Mouse (Mus musculus) Patski (cell line): ENCODE measurements around the gene Odf3. TPM values are rescaled to one million over a fixed set of nuclear protein-coding genes. Genes with fewer than 3 reads are reported as not detected.

Experiments used
- ATAC-seq: fragments of 100-300 bp; one replicate; pipeline ENCODE4 v1.8.0; 2021
- CTCF ChIA-PET: fragments of 350-600 bp; sonication (Branson Sonifier 250); formaldehyde crosslinking; loops from one replicate; lab custom pipeline; 2022; ENCODE audit warnings: inconsistent platforms; lab: Charles Lee
- POLR2A ChIA-PET: fragments of 350-600 bp; sonication (Branson Sonifier 250); formaldehyde crosslinking; loops from one replicate; lab custom pipeline; 2022; ENCODE audit warnings: antibody characterized with exemption, inconsistent platforms; lab: Charles Lee
- DNase-seq: peaks from one replicate; pipeline ENCODE4 v3.0.0-alpha.2; 2011; ENCODE audit warnings: low read depth, low spot score
- H3K27me3 ChIP-seq: fragments of 371-371 bp; one replicate; pipeline ENCODE4 v1.5.1; 2021
- CTCF ChIP-seq: fragments of 100-300 bp; IDR thresholded peaks from one replicate; pipeline ENCODE4 v1.5.1; 2021
- in situ Hi-C: fragments of 300-500 bp; cut with MboI; formaldehyde crosslinking; loops from 3 replicates; pipeline ENCODE4 v1.11.1; 2018; ENCODE audit warnings: low pct_unique_long_range_greater_than_20kb, mixed read lengths
- polyA plus RNA-seq: library from polyadenylated mRNA; unstranded; gene quantifications from one replicate; pipeline ENCODE4 v1.2.3, GENCODE M21; 2021

Gene Odf3
- polyA plus RNA-seq, 1 experiment from 2014 or later, result 0.31 TPM

DNA sequence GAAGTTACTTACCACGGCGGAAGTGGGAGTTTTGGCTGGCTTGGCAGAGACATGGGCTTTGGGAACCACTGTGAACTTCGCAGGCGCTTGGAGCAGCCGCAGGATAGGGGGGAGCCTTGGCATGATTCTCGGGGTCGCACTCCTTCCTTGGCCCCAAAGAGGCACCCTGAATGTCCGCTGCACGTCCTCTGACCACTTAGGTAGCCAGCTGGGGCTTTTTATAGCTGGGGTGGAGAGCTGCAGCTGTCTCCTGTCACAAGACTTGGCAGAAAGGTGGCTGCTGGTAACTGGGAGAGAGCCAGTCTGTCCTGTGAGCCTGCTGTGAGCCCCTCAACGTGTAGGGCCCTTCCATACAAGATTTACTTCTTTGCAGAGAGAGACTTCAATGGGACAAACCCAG lies 52.6 kb downstream of the Odf3 start, which contains the start of gene Cox8b:
TSS of gene Cox8b (minus strand) at position 227 of the 400 bp plus-strand sequence.
- in situ Hi-C loops, result loop anchor here (5.0 kb wide), 1 partner anchor 58 kb away; no protein-coding TSS in a partner anchor
- POLR2A ChIA-PET, result no interaction called here

More for the DNA sequence above, 52.6 kb downstream of the Odf3 start, which contains the start of gene Cox8b:
- DNase-seq (no peak), ATAC-seq (no peak)
- TF ChIP-seq CTCF, result no peak
- CTCF ChIA-PET, result no interaction called here
- no peaks in the 10 kb centered on the region for H3K27me3 ChIP-seq

Other genes with a start within 250 kb of the Odf3 start
- not detected for gene Olfr46, start 246.5 kb upstream of the Odf3 start, polyA plus RNA-seq
- gene Olfr61, start 218.8 kb upstream of the Odf3 start, polyA plus RNA-seq, result not detected
- not detected for gene Olfr53, start 201.4 kb upstream of the Odf3 start, polyA plus RNA-seq
- not detected for gene Olfr539, start 187.9 kb upstream of the Odf3 start, polyA plus RNA-seq
- not detected for gene Olfr45, start 165.9 kb upstream of the Odf3 start, polyA plus RNA-seq
- not detected for gene Olfr541, start 150.5 kb upstream of the Odf3 start, polyA plus RNA-seq
- gene Cyp2e1, start 84.1 kb upstream of the Odf3 start, polyA plus RNA-seq, result not detected
- gene Syce1, start 60.0 kb upstream of the Odf3 start, polyA plus RNA-seq, result not detected
- not detected for gene Zfp941, start 25.6 kb upstream of the Odf3 start, polyA plus RNA-seq
- 0.18 TPM for gene Urah, start 12.8 kb upstream of the Odf3 start, polyA plus RNA-seq
- 0.23 TPM for gene Scgb1c1, start 2.3 kb upstream of the Odf3 start, polyA plus RNA-seq
- not detected for gene Gm45785, start 8.5 kb downstream of the Odf3 start, polyA plus RNA-seq
- gene Ric8a, start 9.2 kb downstream of the Odf3 start, polyA plus RNA-seq, result 67.0 TPM
- 28.0 TPM for gene Bet1l, start 9.8 kb downstream of the Odf3 start, polyA plus RNA-seq
- 148 TPM for gene Psmd13, start 34.2 kb downstream of the Odf3 start, polyA plus RNA-seq
- gene Sirt3, start 34.5 kb downstream of the Odf3 start, polyA plus RNA-seq, result 48.3 TPM
- not detected for gene Cox8b, start 52.6 kb downstream of the Odf3 start, polyA plus RNA-seq
- not detected for gene Nlrp6, start 73.1 kb downstream of the Odf3 start, polyA plus RNA-seq
- 18.3 TPM for gene Pgghg, start 93.6 kb downstream of the Odf3 start, polyA plus RNA-seq
- 0.30 TPM for gene Ifitm5, start 102.5 kb downstream of the Odf3 start, polyA plus RNA-seq
- gene Gm45717, start 108.1 kb downstream of the Odf3 start, polyA plus RNA-seq, result 0.50 TPM
- gene Ifitm2, start 108.2 kb downstream of the Odf3 start, polyA plus RNA-seq, result 257 TPM
- 0.22 TPM for gene Ifitm1, start 119.4 kb downstream of the Odf3 start, polyA plus RNA-seq
- 8.6 TPM for gene Ifitm3, start 163.0 kb downstream of the Odf3 start, polyA plus RNA-seq
- gene Ifitm6, start 170.1 kb downstream of the Odf3 start, polyA plus RNA-seq, result 0.21 TPM
- gene Gm17387, start 181.3 kb downstream of the Odf3 start, polyA plus RNA-seq, result not detected
- gene B4galnt4, start 213.3 kb downstream of the Odf3 start, polyA plus RNA-seq, result 2.2 TPM
- 2.2 TPM for gene Pkp3, start 230.4 kb downstream of the Odf3 start, polyA plus RNA-seq